Mouse (Mus musculus) olfactory bulb, adult 2 months (tissue): ENCODE results near the gene Ireb2. TPM values are rescaled to one million over a fixed set of nuclear protein-coding genes. Genes with fewer than 3 reads are reported as not detected.
"Not testable (repeated sequence)": the region's sequence is repeated elsewhere in the genome, so short reads cannot be mapped to it uniquely, and the experiment has no call there.

Experiments used
- H3K27ac ChIP-seq: fragments of 200-500 bp; 2 replicates; pipeline ENCODE4 v1.5.1; 2012; ENCODE audit warnings: low read depth, low read length; ENCODE audit not compliant: insufficient read depth
- H3K4me1 ChIP-seq: fragments of 200-500 bp; 2 replicates; pipeline ENCODE4 v1.6.1; 2012; ENCODE audit warnings: low read length; ENCODE audit not compliant: control insufficient read depth, insufficient read depth
- H3K4me3 ChIP-seq: fragments of 200-500 bp; 2 replicates; pipeline ENCODE4 v1.5.1; 2012; ENCODE audit warnings: mild to moderate bottlenecking, low read depth, low read length, moderate library complexity; ENCODE audit not compliant: insufficient read depth
- CTCF ChIP-seq: fragments of 200-500 bp; IDR thresholded peaks from 2 replicates; pipeline ENCODE4 v1.5.1; 2012; ENCODE audit warnings: low read depth, mild to moderate bottlenecking, low read length, moderate library complexity; ENCODE audit not compliant: insufficient read depth
- POLR2A ChIP-seq: fragments of 200-500 bp; IDR thresholded peaks from 2 replicates; pipeline ENCODE4 v1.6.1; 2012; ENCODE audit warnings: mild to moderate bottlenecking, low read depth, low read length, moderate library complexity; ENCODE audit not compliant: insufficient read depth
- WGBS: fragments of 180-500 bp; shearing (Covaris S2); methylation state at CpG from one replicate; pipeline ENCODE4 v1.1.7; 2018; 5-methylcytosine and 5-hydroxymethylcytosine counted together
- polyA plus RNA-seq: library from polyadenylated mRNA; stranded (reverse); fragments of >200 nt; gene quantifications from 2 replicates; pipeline ENCODE4 v1.2.4, GENCODE M21; 2012; ENCODE audit warnings: low replicate concordance; ENCODE audit not compliant: missing spikeins, insufficient read depth, insufficient read length

Gene Ireb2
- polyA plus RNA-seq: not detected in 2 replicates

- H3K27ac ChIP-seq: peak within 1 kb of the TSS; percentile 29; the same call in 1 of the 2 replicates
- peak; percentile 62 for TF ChIP-seq POLR2A
- TF ChIP-seq CTCF: no peak
- peaks cover 6% of the 10 kb centered on the region for H3K4me1 ChIP-seq
- H3K4me3 ChIP-seq: peak within 1 kb of the TSS; percentile 86
- under 1% methylated on average over 72 of the region's 72 CpGs for WGBS
Observed at GRCm38 (mm10) chr9:54863363-54864281, at the start of gene Ireb2. Ireb2 (plus strand) TSS chr9:54863789.

- 78% methylated on average over 10 of the region's 10 CpGs for WGBS
- Histone ChIP-seq H3K27ac (no peak overlapping the region), H3K4me3 (no peak overlapping the region), H3K4me1 (no peaks in the 10 kb centered on the region)
- no peak for TF ChIP-seq CTCF
Observed at GRCm38 (mm10) chr9:54816508-54817201, 46.9 kb upstream of the Ireb2 start.

- no peak overlapping the region for H3K4me3 ChIP-seq
- TF ChIP-seq CTCF (no peak), POLR2A (no peak)
- WGBS: 63% methylated on average over 5 of the region's 5 CpGs
- H3K4me1 ChIP-seq: no peaks in the 10 kb centered on the region
- no peak overlapping the region for H3K27ac ChIP-seq
Observed at GRCm38 (mm10) chr9:54821442-54822100, 42.0 kb upstream of the Ireb2 start.

GRCm38 (mm10) chr9:54829760-54830159, 33.8 kb upstream of the Ireb2 start:
- 32% methylated on average over 2 of the region's 2 CpGs for WGBS
- Histone ChIP-seq H3K27ac (no peak overlapping the region), H3K4me3 (no peak overlapping the region), H3K4me1 (no peaks in the 10 kb centered on the region)
- TF ChIP-seq CTCF (no peak), POLR2A (no peak)

- Histone ChIP-seq H3K4me3 (no peak overlapping the region), H3K4me1 (no peaks in the 10 kb centered on the region), H3K27ac (no peak overlapping the region)
- 51% methylated on average over 3 of the region's 3 CpGs for WGBS
- TF ChIP-seq CTCF: no peak
- no peak for TF ChIP-seq POLR2A
Observed at GRCm38 (mm10) chr9:54830624-54831023, 33.0 kb upstream of the Ireb2 start.

GRCm38 (mm10) chr9:54833831-54834230, 29.8 kb upstream of the Ireb2 start:
- no peak for TF ChIP-seq CTCF
- Histone ChIP-seq H3K4me3 (no peak overlapping the region), H3K27ac (no peak overlapping the region), H3K4me1 (no peaks in the 10 kb centered on the region)
- 63% methylated on average over 1 of the region's 1 CpGs for WGBS

GRCm38 (mm10) chr9:54835951-54836717, 27.5 kb upstream of the Ireb2 start:
- 81% methylated on average over 6 of the region's 6 CpGs for WGBS
- H3K27ac ChIP-seq, H3K4me3 ChIP-seq, H3K4me1 ChIP-seq: not testable (repeated sequence)

GRCm38 (mm10) chr9:54837835-54838234, 25.8 kb upstream of the Ireb2 start:
- TF ChIP-seq POLR2A (no peak), CTCF (no peak)
- no peak overlapping the region for H3K27ac ChIP-seq
- H3K4me3 ChIP-seq: no peak overlapping the region
- 76% methylated on average over 7 of the region's 7 CpGs for WGBS
- H3K4me1 ChIP-seq: no peaks in the 10 kb centered on the region
